Mouse (Mus musculus) liver, embryonic 13.5 days (tissue): ENCODE results near the gene Tifab. TPM values are rescaled to one million over a fixed set of nuclear protein-coding genes. Genes with fewer than 3 reads are reported as not detected.

ENCODE experiments used
- polyA plus RNA-seq: library from polyadenylated mRNA; unstranded; fragments of >200 nt; fragmentation: Nextera tagmentation; extraction: Ambion mirVana; gene quantifications from 2 replicates; pipeline ENCODE4 v1.2.1, GENCODE M21; 2015

Gene Tifab
- polyA plus RNA-seq, 1 experiment from 2014 or later: 5.7 TPM

Other genes starting within 250 kb of the Tifab start
- gene H2afy, start 42.5 kb downstream of the Tifab start, polyA plus RNA-seq: 109 and 121 TPM in 2 replicates
- not detected in 2 replicates for gene Neurog1, start 73.3 kb upstream of the Tifab start, polyA plus RNA-seq
- gene Cxcl14, start 117.7 kb upstream of the Tifab start, polyA plus RNA-seq: 0.39 and 0.95 TPM in 2 replicates
- not detected in 2 replicates for gene Gm3045, start 247.7 kb upstream of the Tifab start, polyA plus RNA-seq